In genomic region chr5:28940972-28941371, GRCm38 (mm10) we compare ENCODE assay signal across 14 mouse cellular contexts.
"Had no signal": no experiment of that assay in that cellular context is flagged by ENCODE, and none has a peak within 500 bp of the region (broad histone marks: within the 10 kb centered on the region; RNA-seq: fewer than 3 reads in every experiment).

No protein-coding gene starts in this region.

- H3K27ac ChIP-seq: lung, embryonic 15.5 days; macrophage; midbrain, embryonic 13.5 days; neural tube, embryonic 12.5 days had no signal

- H3K9ac ChIP-seq: lung, embryonic 15.5 days; midbrain, embryonic 13.5 days; neural tube, embryonic 12.5 days had no signal

- H3K9me3 ChIP-seq: lung, embryonic 15.5 days; megakaryocyte, embryonic 14.5 days; midbrain, embryonic 13.5 days; neural tube, embryonic 12.5 days had no signal

- H3K27me3 ChIP-seq: lung, embryonic 15.5 days; megakaryocyte, embryonic 14.5 days; neural tube, embryonic 12.5 days had no signal

- DNase-seq: lung, adult 2 months; lung, postnatal 14 days; lung, postnatal 36 days; right cerebral cortex, postnatal 14 days; thymus, adult 18-20 months; thymus, postnatal 14 days; thymus, postnatal 36 days had no signal

- ATAC-seq: lung, postnatal 0 days had no signal

- H3K4me2 ChIP-seq: lung, embryonic 15.5 days; midbrain, embryonic 11.5 days; midbrain, embryonic 13.5 days; neural tube, embryonic 12.5 days had no signal

- H3K4me3 ChIP-seq: lung, embryonic 15.5 days; megakaryocyte, embryonic 14.5 days; midbrain, embryonic 13.5 days; neural tube, embryonic 12.5 days had no signal

- H3K4me1 ChIP-seq: megakaryocyte, embryonic 14.5 days had no signal

- H3K36me3 ChIP-seq: lung, embryonic 15.5 days; midbrain, embryonic 13.5 days; neural tube, embryonic 12.5 days had no signal
